Mouse (Mus musculus) midbrain, embryonic 15.5 days (tissue): ENCODE results near the gene Timd4. TPM values are rescaled to one million over a fixed set of nuclear protein-coding genes. Genes with fewer than 3 reads are reported as not detected.

ENCODE experiments used
- ATAC-seq: fragments of 200-750 bp; cut with Nextera tagmentation; replicated peaks from 2 replicates; pipeline ENCODE4 v1.8.0; 2017; ENCODE audit warnings: moderate TSS enrichment
- H3K27ac ChIP-seq: fragments of 300-500 bp; sonication (generic); 2 replicates; pipeline ENCODE4 v1.5.1; 2015; ENCODE audit warnings: mild to moderate bottlenecking, inconsistent platforms
- H3K27me3 ChIP-seq: fragments of 300-500 bp; sonication (generic); replicated peaks from 2 replicates; pipeline ENCODE4 v1.6.1; 2015; ENCODE audit warnings: inconsistent platforms
- H3K36me3 ChIP-seq: fragments of 300-500 bp; sonication (generic); replicated peaks from 2 replicates; pipeline ENCODE4 v1.6.1; 2015; ENCODE audit warnings: inconsistent platforms
- H3K4me1 ChIP-seq: fragments of 300-500 bp; sonication (generic); 2 replicates; pipeline ENCODE4 v1.6.1; 2015; ENCODE audit warnings: inconsistent platforms
- H3K4me2 ChIP-seq: fragments of 300-500 bp; sonication (generic); 2 replicates; pipeline ENCODE4 v1.6.1; 2015; ENCODE audit warnings: inconsistent platforms, mild to moderate bottlenecking, moderate library complexity
- H3K4me3 ChIP-seq: fragments of 300-500 bp; sonication (generic); 2 replicates; pipeline ENCODE4 v1.5.1; 2015; ENCODE audit warnings: mild to moderate bottlenecking, inconsistent platforms
- H3K9ac ChIP-seq: fragments of 300-500 bp; sonication (generic); 2 replicates; pipeline ENCODE4 v1.6.1; 2015; ENCODE audit warnings: mild to moderate bottlenecking, inconsistent platforms
- H3K9me3 ChIP-seq: fragments of 300-500 bp; sonication (generic); 2 replicates; pipeline ENCODE4 v1.6.1; 2016; ENCODE audit warnings: inconsistent platforms
- WGBS: fragments of 180-500 bp; shearing (Covaris S2); methylation state at CpG from one replicate; pipeline ENCODE4 v1.1.7; 2015; ENCODE audit warnings: mixed read lengths; 5-methylcytosine and 5-hydroxymethylcytosine counted together
- polyA plus RNA-seq: library from polyadenylated mRNA; unstranded; fragments of >200 nt; fragmentation: Nextera tagmentation; extraction: Ambion mirVana; gene quantifications from 2 replicates; pipeline ENCODE4 v1.2.1, GENCODE M21; 2015

Timd4 gene
- polyA plus RNA-seq, 1 experiment from 2014 or later, result 0.10 TPM

DNA sequence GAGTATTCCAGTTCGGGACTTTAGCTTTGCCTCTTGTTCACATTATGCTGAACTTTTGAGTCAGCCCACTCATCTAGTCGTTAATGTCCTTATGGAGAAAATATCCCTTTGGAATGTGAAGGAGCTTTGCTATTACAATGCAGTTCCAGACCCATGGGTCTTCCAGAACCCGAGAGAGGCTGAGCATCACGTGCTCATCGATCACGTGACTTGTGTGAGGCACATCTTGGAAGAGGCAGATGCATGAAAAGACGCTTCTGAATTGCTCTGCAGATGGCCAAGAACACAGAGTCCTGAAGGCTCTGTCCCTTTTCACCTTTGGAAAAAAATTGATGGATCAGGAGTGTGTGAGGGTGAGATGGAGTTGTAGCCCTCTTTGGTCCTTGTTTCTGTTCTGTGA lies 58.0 kb downstream of the Timd4 start:
- Histone ChIP-seq H3K27ac (no peak overlapping the region), H3K36me3 (no peaks in the 10 kb centered on the region), H3K4me1 (no peaks in the 10 kb centered on the region), H3K27me3 (no peaks in the 10 kb centered on the region), H3K9ac (no peak overlapping the region), H3K9me3 (no peaks in the 10 kb centered on the region), H3K4me2 (no peak overlapping the region), H3K4me3 (no peak overlapping the region)
- 79% methylated on average over 7 of the region's 7 CpGs for WGBS
- ATAC-seq, result no peak

DNA sequence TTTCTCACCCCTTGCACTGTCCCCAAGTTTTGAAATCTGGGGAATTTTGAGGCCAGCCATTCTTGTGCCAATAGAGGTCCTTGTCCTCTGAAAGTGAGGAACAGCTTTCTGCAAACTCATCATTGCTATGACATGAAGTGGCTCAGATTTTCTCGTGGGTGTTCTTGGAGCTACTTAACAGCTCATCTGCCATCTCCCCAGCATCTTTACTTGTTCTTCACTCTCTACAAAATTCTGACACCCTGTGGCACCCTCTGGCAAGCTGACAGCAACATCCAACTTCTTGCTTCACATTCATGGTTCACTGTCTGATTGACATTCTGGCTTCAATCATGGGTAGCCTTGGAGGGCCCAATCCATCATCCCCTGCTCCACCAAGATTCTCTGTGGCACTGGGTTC lies 65.2 kb downstream of the Timd4 start:
- no peaks in the 10 kb centered on the region for H3K27me3 ChIP-seq
- ATAC-seq, result no peak
- H3K4me1 ChIP-seq, result no peaks in the 10 kb centered on the region
- no peak overlapping the region for H3K27ac ChIP-seq
- H3K9me3 ChIP-seq, result no peaks in the 10 kb centered on the region
- H3K4me3 ChIP-seq, result no peak overlapping the region
- H3K4me2 ChIP-seq, result no peak overlapping the region
- WGBS, result 84% methylated on average over 1 of the region's 1 CpGs
- H3K36me3 ChIP-seq, result no peaks in the 10 kb centered on the region
- H3K9ac ChIP-seq, result no peak overlapping the region

DNA sequence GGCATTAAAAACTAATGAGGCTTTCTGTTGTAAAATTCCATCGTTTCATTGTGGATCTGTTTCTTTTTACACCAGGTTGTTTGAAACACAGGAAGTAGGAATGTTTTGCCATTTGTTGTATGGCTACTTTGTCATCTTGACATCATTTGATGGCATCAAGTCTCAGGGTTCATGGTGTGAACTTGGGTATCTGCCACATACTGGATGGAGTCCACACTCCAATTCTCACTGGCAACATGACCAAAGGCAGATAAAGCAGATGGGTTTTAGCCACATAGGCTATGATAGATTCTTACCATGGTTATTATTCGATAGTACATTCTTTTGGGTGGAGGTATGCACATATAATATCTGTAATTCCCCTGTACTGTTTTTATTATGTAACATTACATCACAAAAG lies 71.9 kb downstream of the Timd4 start:
- no peaks in the 10 kb centered on the region for H3K27me3 ChIP-seq
- no peaks in the 10 kb centered on the region for H3K36me3 ChIP-seq
- no peak overlapping the region for H3K4me3 ChIP-seq
- 85% methylated on average over 2 of the region's 2 CpGs for WGBS
- no peaks in the 10 kb centered on the region for H3K9me3 ChIP-seq
- H3K4me2 ChIP-seq, result no peak overlapping the region
- no peak overlapping the region for H3K27ac ChIP-seq
- ATAC-seq, result no peak
- H3K9ac ChIP-seq, result no peak overlapping the region
- H3K4me1 ChIP-seq, result no peaks in the 10 kb centered on the region

DNA sequence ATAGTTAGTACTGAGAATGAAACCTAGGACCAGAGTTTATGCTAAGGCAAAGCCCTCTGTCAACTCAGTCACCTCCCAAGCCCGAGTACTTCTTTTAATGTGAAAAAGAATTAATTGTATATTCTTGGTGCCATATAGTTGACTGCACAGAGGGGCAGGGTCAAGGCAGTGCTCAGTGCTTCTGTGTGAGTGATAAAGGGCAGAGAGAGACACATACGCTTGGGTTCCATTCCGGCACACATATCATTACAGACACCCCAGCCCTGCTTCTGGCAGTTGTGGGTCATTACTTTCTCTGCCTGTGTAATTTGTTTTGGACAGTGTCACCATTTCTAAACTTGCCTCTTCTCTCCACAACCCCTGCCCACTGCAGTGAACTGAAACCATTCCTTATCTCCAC lies 78.5 kb downstream of the Timd4 start:
- Histone ChIP-seq H3K36me3 (no peaks in the 10 kb centered on the region), H3K27ac (no peak overlapping the region), H3K4me3 (no peak overlapping the region), H3K9ac (no peak overlapping the region), H3K4me2 (no peak overlapping the region), H3K9me3 (no peaks in the 10 kb centered on the region), H3K4me1 (no peaks in the 10 kb centered on the region), H3K27me3 (no peaks in the 10 kb centered on the region)
- WGBS, result 84% methylated on average over 3 of the region's 3 CpGs
- ATAC-seq, result no peak

Other genes starting within 250 kb of the Timd4 start
- gene BC053393, start 239.3 kb upstream of the Timd4 start, polyA plus RNA-seq, result not detected in 2 replicates
- not detected in 2 replicates for gene Dppa1, start 181.5 kb upstream of the Timd4 start, polyA plus RNA-seq
- gene Timd2, start 103.7 kb upstream of the Timd4 start, polyA plus RNA-seq, result 0.20 and 0.26 TPM in 2 replicates
- not detected in 2 replicates for gene Havcr1, start 75.7 kb upstream of the Timd4 start, polyA plus RNA-seq